Mouse (Mus musculus): ENCODE results near the gene Fam171a1.
A peak's percentile ranks its signal among the peaks of the same experiment; 100 is the strongest.

The Fam171a1 gene

DNA sequence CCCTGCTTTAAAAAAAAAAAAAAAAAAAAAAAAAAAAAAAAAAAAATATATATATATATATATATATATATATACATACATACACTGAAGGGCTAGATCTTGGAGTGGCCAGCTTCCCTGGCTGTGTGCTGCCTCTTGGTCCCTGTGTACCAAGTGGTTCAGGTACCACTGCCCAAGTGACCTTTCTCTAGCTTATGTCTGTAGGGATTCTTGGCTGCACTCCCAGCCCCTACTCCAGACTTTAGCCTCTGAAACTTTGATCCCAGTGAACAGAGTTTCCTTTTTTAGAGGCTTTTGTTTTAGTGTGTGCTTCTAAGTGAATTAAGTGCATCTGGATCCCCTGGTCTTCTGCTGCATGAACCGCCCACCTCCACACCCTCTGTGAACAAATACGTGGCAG is 24.3 kb downstream of the Fam171a1 start:
- DNase-seq (ENCODE audit: low spot score in 2 of 2) = no peak

DNA sequence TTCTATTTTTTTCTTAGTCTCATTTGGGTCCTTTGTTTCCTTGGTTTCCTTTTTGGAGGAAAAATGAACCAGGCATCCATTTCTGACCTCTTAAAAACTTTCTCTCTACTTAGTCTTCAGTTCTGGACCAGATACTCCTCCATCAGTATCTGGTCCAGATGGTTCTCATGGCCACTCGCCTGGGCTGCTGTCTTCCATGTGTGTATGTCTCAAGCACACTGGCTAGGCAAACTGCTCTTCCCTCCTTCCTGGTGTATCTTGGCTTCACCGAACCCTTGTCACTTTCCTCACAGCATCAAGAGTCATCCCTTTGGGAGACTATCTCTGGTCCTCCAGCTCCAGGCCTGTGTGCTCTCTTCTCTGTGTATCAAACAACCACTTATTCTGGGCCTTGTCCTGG is 25.0 kb downstream of the Fam171a1 start:
- no peak for DNase-seq (ENCODE audit: low spot score in 2 of 2)

DNA sequence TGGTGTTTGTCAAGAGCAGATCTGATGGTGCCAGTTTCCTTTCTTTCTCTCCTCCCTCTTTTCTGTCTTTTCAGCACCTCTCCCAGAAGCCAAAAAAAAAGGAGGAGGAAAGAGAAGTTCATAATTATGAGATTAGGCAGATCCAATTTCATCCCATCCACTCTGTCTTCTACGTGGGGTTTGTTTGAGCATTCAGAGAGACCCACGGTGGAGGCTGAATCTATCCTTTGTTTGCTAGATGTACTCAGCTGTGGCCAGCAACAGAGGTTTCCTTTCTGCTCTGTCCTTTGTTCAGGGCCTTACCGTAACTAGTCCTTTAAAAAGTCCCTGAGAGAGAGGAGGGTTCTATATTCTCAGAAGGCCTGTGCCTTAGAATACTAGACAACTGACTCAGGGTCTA is 25.6 kb downstream of the Fam171a1 start:
- DNase-seq (ENCODE audit: low spot score in 2 of 2) = no peak

DNA sequence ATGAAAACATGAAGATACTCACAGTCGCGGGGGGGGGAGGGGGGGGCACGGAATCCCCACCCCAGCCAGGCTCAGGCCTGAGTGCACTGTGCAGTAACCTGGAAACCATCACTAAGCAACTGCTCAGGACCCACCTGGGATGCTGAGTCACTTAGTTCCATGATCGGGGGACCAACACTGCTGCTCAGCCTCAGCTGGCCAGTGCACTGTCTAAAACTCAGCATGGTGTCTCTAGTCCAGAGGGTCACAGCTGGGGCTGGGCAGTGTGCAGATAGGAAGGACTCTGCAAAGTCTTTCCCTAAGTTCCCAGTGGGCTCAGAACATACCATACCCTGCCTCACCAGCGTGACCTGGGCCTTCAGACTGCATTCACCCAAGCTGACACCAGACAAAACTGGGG is 26.6 kb downstream of the Fam171a1 start:
- DNase-seq (ENCODE audit: low spot score in 2 of 2) = no peak

DNA sequence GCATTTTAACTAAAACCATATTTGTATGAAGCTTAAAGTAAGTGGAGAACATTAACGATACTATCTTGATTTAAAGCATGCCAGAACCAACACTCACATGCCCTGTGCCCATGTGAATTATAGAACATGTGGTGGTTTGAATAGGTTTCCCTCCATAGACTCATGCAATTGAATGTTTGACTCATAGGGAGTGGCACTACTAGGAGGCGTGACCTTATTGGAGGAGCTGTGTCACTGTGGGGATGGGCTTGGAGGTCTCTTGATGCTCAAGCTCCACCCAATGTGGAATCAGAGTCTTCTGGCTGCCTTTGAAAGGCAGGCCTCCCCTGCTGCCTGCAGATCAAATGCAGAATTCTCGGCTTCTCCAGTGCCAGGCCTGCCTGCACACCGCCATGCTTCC is 27.8 kb downstream of the Fam171a1 start:
- DNase-seq (ENCODE audit: low spot score in 2 of 2) = no peak

DNA sequence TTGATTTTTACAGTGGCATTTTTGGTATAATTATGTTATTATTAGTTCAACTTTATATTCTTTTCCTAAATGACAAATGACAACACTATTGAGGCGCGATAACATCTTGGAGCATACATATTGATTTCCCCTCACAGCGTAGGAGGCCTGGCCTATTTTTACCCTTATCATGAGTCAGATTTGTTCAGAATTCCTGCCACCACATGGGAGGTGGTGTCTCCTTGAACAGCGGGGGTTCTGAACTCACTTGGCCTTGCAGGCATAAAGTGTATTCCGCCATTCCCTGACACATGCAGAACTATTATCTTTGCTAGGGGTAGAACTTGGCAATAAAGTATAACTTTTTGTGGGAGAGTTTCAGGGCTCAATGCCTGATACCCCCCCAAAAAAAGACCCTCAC is 30.3 kb downstream of the Fam171a1 start:
- peak in 1 of 2 experiments; percentile 38 for DNase-seq (ENCODE audit: low spot score in 2 of 2)

DNA sequence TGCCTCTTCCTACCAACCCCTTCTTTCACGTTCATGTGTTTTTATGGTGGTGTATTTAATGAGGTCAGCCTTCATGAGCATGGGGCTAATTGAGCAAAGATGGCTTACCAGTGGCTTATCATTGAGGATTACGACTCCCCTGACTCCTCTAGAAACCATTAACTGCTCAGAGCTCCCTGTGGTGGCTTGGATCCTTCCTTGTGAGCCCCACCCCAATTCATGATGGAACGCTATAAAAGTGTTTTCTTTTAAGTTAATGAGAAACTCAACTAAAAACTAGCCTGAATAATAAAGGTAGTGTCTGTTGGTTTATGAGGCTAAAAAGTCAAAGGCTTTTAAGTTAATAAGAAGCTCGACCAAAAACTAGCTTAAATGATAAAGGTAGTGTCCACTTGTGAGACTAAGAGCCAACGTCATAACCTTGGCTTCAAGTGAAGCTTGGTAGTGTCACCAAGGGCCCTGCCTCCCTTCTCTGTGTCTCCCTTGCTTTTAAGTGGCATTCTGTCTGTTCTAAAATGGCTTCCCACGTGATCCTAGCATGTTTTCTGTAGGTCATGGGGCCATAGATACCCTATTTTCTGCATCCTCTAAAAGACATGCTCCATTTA is 33.6 kb downstream of the Fam171a1 start:
- no peak for DNase-seq (ENCODE audit: low spot score in 2 of 2)

DNA sequence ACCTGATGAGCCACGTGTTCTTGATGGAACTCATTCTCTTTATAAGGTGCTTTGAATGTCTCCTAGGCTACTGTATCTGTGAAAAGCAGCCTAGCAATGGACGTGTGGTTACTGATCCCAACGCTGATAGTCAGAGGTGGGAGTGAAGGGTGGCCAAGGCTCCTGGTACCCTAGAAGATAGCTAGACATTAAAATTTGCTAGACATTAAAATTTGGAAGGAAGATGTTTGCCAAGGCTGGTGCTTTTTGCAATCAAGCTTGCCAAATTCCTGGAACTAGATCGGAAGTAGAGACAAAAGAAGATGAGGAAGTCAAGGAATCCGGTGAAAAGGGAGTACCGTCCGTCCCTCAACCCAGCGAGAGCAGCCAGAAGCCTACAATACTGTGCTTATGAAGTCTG is 34.7 kb downstream of the Fam171a1 start:
- DNase-seq (ENCODE audit: low spot score in 2 of 2) = no peak

DNA sequence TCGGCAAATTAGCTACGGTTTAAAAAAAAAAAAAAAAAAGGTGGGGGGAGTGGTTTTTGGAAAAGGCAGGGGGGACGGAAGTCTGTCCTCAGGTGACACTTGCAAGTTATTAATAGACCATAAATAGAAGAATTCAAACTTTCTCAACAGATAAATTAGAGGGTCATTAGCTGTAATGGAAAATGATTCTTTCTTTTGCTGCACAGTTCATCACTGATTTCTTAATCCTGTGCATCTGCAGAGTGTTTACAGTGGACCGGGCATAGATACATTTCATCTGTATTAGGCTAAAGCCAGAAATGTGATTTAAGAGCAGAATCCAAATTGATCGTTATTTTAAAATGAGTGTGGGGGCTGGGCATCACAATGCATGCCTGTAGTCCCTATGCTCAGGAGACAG is 36.3 kb downstream of the Fam171a1 start:
- DNase-seq (ENCODE audit: low spot score in 2 of 2) = no peak

DNA sequence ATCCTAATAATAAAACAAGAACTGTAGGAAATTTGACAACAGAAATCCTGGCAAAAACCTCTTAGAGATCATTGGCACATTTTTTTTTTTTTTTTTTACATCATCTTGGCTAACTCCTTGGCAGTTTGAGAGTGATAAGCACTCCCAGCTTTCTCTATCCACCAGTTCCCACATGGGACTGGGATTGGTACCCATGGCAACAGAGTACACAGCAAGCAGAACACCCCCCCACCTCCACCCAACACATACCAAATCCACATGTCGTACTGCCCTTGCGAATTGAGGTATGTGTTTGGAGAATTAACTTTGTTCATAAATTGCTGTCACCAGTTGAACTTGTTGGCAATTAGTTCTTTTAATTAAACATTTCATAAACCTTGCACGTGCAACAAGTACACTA is 37.3 kb downstream of the Fam171a1 start:
- no peak for DNase-seq (ENCODE audit: low spot score in 2 of 2)

DNA sequence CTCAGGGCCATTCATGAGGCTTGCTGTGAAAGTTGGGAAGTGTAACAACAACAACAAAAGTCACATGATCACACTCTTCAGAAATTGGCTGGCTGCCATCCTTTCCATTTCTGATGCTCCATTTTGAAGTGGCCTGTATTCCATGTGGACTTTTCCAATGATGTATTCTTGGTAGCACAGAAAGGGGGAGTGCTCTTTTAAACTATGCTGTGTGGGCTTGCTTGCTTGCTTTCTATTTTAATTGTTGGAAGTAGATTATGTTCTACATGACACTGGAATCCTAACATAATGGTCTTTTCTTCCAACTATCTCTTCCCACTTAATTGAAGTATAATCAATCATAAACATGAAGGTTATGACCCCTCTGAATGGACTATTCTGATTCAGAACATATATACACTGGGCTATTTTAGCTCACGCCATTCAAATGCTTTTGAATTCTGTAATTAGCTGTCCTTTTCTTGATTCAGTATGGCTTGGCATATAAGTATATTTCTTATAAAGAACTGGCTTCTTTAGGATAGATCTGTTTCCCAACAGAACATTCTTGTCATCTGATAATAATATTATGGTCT is 40.2 kb downstream of the Fam171a1 start:
- no peak for DNase-seq (ENCODE audit: low spot score in 2 of 2)

DNA sequence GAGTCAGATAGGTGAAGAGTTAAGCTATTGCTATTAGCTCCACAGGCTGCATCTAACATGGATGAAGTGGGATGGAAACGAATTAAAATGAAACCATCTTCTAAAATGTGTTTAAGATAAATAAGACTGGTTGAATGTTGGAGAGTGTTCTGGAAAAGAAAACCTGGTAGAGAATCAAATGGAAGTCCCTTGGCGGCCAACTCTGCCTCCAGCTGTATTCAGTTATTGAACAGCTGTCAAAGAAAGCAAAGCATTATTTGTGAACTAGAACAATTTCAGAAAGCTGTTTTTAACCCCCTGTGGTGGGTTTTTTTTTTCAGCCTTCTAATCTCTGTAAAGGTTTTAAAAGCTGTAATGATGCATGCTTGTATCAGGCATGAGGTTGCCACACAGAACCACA is 41.0 kb downstream of the Fam171a1 start:
- DNase-seq (ENCODE audit: low spot score in 2 of 2) = no peak

DNA sequence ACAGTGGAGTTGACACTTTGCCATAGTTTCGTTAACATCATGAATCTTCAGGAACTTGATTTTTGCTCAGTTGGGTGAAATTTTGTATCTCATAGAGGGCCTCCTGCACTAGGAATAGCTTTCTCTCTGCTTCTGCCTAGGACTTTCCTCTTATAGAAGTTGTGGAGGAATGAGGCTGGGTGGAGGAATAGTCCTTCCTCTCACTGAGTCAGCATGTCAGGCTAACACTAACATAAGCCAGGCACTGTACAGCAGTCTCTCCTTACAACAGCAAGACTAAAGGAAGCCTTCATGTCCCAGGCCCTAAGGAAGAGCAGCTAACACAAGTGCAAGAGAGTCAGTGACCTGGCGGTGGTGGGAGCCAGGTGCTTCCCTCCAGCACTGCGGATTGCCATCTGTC is 43.0 kb downstream of the Fam171a1 start:
- DNase-seq (ENCODE audit: low spot score in 2 of 2) = no peak

DNA sequence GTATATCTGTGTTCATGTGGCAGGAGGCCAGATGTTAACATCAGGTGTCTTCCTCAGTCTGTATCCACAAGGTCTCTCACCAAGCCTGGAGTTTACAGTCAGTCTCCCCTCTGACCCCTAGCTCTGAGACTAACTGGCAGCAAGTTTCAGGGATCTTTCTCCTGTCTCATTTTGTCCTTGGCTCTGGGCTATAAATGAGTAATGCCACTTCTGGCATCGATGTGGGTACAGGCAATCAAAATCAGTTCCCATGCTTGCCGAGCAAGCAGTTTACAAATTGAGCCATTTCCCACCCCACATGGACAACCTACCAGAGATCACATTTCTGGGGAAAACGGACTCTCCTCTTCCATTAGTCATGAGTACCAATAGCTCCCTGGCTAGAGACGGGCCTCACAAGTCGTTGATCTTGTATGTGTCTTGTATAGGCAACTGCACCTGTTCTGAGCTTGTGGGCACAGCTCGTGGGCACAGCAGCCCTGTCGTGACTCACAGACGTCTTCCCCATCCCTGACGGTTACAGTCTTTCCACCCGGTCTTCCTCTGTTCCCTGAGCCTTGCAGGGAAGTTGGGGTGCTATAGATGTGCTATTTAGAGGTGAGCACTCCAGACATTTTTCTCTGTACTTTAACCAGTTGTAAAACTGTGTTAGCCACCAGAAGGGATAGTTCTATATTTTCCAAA is 43.8 kb downstream of the Fam171a1 start:
- DNase-seq (ENCODE audit: low spot score in 2 of 2) = no peak

DNA sequence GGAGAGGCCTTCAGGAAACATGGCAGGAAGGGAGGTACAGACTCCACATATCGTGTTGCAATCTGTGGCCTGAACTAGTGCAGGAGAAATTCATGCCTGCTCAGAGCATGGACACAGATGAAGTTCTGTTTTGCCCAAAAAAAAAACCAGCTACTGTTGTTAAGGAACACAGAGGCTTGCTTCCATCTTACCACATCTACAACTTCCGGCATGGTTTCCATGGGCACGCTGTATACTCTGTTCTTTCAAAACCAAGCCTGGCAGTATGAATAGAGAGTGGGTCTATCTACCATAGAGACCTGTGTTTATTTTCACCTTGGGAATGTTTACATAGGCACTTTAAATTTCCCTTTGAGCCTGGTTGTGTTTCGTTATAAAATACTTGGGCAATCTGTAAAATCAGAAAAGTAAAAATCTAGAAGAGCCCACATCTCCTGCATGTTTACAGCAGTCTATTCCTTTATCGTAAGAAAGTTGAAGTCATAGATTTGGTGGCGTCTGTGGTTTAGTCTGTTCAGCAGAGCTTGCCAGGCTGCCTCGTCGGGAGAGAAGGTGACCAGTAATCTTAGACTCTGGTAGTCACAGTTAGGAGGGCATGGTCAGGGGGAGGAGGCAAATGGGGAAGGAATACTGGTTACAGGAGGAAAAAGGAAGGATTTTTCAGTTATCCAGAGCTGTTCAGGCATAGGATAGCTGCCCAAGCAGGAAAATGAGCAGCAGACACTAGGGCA is 44.8 kb downstream of the Fam171a1 start:
- DNase-seq (ENCODE audit: low spot score in 2 of 2) = no peak

DNA sequence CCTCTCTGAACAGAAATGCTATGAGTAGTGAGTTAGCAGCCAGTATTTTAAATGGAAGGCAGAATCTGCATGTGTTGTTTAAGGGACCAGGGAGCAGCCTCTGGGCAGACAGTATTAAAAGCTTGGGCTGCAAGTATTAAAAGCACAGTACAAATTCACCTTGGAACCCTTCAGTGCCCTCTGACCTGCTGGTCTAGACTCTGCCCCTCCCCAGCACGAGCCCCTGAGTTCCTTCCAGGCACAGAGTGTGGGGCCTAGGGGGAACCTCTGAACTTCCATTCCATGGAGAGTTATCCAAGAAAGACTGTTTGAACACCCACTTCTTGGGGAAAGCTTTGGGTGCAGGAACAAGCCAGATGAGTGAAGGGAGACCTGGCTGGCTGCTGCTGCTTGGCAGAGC is 47.6 kb downstream of the Fam171a1 start:
- no peak for DNase-seq (ENCODE audit: low spot score in 2 of 2)

DNA sequence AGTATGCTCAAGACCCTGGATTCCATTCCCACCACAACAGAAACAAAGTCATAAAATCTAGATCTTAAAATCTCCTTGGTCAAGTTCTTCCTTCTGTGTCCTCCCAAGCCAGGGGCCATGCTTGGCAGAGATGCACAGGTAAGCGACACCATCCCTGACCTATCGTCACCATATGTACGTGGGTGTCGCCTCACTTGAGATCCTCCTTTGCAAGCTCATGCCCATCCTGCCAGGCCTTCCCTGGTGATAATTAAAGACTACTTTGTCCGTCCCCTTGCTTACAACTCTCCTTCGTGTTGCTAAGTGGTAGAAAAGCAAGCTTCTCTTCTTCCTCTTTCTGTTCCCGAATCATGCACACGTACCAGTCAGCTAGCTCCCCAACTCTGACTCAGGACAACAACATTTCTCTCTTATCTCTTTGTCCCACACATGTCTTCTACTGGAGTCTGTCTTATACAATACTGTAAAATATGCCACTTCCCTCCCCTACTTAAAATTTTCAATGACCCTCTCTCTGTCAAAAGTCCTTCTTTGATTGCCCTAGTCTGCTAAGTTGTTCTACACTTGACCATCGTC is 49.6 kb downstream of the Fam171a1 start:
- no peak for DNase-seq (ENCODE audit: low spot score in 2 of 2)

DNA sequence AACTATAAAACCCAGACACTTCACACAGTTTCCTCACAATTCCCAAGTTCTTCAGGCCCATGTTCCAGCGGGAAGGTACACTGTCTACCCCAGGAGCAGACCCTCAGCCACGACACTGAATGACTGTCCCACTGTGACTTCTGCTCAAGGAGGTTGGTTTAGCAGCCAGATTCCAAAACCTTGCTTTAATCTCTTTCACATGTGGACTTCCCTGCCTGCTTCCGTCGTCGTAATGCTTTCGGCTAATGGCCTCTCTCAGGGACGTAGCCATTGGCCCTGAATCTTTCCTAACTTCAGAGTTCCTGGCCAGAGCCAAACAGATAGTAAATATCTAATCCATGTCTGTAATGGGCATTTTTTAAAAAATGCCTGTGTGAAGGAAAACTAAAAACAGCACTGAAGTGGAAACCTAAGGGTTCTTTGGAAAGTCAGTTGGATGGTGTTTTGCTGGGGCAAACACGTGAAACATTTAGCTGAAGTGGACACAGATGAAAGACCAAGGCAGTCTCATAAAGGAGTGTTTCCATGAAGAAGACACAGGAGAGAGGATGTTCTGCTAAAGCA is 51.1 kb downstream of the Fam171a1 start:
- DNase-seq (ENCODE audit: low spot score in 2 of 2) = no peak

DNA sequence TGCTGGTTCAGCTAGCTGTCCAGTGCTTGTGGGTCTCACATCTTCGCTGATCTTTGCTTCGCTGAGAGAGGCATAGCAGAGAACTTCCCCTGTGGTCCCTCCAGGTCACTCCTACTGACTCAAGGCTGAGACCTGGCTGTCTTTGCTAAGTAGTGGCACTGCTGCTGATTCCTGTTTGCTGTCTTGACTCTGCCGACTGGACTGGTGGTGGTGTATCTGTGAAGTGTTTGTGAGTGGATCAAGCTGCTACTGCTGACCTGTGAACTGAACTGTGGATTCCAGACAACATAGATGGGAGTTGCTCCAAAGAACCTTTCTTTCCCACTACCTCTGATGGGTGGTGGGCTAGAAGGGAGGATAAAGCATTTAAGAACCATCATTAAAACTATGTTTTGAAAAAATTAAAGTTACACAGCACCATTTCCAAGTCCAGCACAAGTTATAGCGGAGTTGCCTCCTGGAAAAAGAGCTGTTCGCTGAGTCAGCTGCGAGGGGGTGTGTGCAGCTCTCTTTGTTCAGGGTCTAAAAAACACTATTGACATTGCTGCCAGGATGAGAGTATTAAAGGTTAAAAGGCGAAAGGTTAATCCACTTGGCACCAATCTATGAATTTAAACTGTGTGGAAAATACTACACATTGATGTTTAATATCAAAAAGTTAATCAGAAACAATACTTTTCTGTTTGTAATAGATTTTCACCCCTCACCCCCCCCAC is 52.0 kb downstream of the Fam171a1 start:
- DNase-seq (ENCODE audit: low spot score in 2 of 2) = no peak

DNA sequence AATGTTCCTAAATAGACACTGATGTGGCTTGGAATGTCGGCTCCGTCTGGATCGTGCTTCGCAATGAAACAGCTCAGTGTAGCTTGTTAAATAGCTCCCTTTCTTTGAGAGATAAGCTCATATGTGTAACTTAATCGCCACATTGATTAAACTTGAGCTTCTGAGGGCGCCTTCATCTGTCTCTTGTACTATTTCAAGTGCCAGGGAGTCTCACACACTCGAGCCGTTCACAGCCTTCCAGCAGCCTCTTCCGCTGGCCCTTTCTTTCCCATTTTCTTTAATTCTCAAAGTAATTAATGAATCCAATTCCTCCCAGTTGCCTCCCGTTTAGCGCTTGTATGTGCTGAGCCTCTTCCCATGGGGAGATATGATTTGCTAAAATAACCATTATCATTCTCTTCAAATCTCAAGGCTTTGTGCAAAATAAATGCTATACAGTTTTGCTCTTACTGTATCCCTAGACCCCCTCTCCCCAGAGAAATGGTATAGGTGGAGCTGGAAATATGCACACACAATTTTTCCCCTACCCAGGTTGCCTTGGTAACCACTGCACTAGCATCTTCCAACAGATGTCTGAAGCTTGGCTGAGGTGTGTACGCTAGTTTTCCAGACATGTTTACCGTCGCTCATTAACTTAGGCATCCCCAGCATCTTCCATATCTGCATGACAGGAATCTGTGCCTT is 54.8 kb downstream of the Fam171a1 start:
- no peak for DNase-seq (ENCODE audit: low spot score in 2 of 2)

DNA sequence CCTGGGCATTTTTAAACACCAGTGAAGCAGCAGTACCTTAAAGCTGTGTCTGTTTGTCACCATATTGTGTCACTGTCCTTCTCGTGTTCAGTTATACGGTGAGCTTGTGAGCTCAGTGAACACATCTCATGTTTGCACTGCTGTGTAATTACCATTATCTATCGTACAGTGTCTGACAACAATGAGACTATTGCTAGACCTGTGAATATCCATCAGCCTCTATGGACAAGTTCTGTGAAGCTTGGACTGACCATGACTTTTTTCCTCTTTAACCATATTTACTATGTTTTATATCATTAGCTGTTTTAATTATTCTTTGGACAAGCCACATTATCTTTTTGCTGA is 55.4 kb downstream of the Fam171a1 start:
- DNase-seq (ENCODE audit: low spot score in 2 of 2) = no peak
